Mouse (Mus musculus): ENCODE data around the gene Nosip. TPM values are rescaled to one million over a fixed set of nuclear protein-coding genes. Genes with fewer than 3 reads are reported as not detected.
"Not testable (repeated sequence)": the region's sequence is repeated elsewhere in the genome, so short reads cannot be mapped to it uniquely, and the experiment has no call there.

Nosip gene
- total RNA-seq, 2 experiments from 2014 or later = 25.7 to 27.8 TPM

DNA sequence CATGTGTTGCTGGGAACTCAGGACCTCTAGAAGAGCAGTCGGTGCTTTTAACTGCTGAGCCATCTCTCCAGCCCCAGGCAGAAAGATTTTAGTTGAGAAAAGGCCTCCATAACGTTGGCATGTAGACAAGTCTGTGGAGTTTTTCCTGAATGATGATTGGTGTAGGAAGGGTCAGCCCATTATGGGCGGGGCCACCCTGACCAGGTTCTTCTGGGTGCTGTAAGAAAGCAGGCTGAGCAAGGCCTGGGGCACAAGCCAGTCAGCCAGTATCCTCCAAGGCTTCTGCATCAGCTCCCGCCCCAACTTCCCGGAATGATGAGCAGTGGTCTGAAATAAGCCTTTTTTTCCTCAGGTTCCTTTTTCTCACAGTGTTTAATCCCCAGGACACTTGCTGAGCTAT lies 18.8 kb downstream of the Nosip start:
- intact Hi-C loops (cut with DNase I) = no loop called here
- DNase-seq (ENCODE audit: low spot score) = no peak

DNA sequence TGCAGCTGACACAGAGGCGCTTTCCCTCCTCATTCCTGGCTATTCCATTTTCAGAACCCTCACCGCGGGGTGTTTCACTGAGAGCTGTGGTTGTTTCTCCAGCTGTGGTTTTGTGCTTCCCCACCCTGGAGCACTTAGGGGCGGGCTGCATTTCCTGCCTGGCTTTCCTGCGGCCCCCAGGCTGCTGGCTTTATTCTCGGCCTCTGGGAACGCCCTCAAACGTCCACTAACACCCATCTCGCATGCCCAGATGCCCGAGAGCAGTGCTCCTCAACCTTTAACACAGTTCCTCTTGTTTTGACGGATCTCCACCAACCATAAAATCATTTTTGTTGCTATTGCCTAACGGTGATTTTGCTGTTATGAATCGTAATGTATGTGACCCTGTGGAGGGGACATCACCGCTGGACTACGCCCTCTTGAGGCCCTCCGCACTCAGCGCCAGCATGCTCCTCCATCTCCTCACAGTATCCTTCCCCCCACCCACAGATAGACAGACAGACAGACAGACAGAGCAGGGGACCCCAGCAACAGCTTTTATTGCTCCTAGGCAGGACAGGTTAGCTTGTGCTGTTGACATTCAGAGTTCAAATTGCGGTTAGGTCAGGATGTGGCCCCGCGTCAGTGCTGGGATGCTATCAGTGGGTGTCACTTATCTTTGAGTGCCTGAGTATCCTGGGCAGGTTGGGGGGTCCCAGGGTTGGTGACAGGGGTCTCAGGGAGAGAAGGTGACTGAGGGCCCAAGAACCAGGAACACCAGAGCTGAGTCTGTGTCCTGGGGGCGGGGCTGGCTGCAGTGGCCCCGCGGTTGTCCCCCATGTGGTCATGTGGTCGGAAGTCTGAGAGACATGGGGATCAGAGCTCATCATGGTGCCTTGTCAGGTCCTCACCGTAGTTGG lies 20.4 kb downstream of the Nosip start:
- intact Hi-C loops (cut with DNase I) = loop anchor here (2.0 kb wide), 1 partner anchor 20 kb away; the partner anchor contains the start of gene Fcgrt
- DNase-seq (ENCODE audit: low spot score) = peak; percentile 68

DNA sequence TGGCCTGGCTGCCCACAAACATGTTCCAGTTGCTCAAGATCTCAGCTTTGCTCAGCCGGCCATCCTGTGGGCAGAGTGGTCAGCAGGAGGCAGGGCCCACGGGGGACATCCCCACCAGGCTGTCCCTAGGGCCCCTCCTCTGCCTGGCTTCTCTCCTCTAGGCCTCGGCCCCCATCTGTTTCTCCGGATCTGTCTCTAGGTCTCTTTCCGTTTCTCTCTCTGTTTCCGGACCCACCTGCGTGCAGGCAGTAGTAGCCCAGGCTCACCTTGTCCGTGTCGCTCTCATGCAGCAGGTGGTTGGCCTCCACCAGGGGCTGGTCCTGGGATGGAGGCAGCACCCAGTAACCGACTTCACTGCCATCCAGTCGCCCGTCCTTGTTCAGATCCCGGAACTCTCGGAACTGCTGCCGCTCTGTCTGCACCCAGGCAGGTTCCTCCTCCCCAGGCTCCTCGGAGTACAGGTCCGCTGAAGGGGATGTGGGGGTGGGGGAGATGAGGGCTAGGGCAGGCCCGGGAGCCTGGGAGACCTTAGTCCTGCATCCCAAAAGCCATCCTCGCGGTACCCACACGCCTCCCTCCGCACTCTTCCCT lies 21.2 kb downstream of the Nosip start:
- intact Hi-C loops (cut with DNase I) = loop anchor here (2.0 kb wide), 1 partner anchor 19 kb away; the partner anchor contains the start of gene Fcgrt

DNA sequence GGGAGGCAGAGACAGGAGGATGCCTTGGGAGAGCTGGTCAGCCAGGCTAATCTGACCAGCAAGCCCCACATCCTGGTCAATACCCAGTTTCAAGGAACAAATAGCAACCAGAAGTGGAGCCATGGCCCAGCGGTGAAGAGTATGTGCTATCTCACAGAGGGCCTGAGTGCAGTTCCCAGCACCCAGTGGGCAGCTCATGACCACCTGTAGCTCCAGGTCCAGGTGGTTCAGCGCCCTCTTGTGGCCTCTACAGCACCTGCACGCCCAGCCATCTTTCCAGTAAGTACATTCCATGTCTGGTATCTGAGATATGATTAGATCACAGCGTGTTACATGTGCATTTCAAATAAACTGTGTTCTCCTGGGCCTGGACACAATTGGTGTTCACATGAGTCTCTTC lies 23.9 kb downstream of the Nosip start:
- intact Hi-C loops (cut with DNase I) = no loop called here
- DNase-seq (ENCODE audit: low spot score) = no peak

More for the DNA sequence above, 21.2 kb downstream of the Nosip start:
- DNase-seq (ENCODE audit: low spot score) = no peak

DNA sequence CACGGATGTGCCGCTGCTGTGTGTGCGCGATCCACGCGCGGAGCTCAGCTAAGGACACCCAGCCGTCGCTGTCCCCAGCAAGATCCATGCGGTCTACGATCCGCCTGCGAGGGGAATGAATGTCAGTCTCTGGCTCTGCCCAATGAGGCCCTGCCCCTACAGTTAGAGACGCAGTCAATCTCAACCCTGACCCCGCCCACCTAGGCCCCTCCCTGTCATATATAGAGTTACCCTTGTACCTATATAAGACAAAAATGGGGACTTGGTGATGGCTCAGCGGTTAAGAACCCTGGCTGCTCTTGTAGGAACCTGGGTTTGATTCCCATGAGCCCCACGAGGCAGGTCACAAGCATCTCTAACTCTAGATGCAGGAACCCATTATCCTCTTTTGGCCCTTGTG lies 26.4 kb downstream of the Nosip start:
- intact Hi-C loops (cut with DNase I) = no loop called here
- DNase-seq (ENCODE audit: low spot score) = no peak

DNA sequence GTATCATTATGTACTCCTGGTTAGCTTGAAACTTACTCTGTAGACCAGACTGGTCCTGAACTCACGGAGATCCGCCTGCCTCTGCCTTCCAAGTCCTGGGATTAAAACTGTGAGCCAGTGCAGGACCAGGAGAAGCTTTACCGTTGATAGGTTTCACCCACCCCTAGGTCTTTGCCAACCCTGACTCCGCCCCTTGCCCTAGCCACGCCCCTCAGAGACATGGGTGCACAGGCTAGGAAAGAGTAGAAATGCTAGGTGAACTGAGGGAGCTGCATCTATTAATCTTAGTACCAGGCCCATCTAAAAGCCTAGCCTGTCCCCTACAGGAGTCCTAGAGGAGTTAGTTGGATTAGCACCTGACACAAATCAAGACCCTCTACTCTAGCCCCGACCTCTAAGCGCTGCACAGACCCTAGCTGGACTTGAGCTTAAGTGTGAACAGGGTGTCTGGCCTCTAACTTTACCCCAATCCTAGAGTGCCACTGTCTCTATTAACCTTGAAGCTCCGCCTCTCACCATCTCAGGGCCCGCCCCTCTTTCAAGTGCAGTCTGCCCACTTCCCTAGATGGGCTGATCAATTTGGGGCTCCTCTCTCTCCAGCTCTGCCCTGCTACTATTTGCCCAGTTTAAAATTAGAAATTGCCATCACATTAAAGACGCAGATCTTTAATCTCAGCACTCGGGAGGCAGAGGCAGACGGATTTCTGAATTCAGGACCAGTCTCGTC lies 28.2 kb downstream of the Nosip start:
- intact Hi-C loops (cut with DNase I) = no loop called here
- no peak for DNase-seq (ENCODE audit: low spot score)

DNA sequence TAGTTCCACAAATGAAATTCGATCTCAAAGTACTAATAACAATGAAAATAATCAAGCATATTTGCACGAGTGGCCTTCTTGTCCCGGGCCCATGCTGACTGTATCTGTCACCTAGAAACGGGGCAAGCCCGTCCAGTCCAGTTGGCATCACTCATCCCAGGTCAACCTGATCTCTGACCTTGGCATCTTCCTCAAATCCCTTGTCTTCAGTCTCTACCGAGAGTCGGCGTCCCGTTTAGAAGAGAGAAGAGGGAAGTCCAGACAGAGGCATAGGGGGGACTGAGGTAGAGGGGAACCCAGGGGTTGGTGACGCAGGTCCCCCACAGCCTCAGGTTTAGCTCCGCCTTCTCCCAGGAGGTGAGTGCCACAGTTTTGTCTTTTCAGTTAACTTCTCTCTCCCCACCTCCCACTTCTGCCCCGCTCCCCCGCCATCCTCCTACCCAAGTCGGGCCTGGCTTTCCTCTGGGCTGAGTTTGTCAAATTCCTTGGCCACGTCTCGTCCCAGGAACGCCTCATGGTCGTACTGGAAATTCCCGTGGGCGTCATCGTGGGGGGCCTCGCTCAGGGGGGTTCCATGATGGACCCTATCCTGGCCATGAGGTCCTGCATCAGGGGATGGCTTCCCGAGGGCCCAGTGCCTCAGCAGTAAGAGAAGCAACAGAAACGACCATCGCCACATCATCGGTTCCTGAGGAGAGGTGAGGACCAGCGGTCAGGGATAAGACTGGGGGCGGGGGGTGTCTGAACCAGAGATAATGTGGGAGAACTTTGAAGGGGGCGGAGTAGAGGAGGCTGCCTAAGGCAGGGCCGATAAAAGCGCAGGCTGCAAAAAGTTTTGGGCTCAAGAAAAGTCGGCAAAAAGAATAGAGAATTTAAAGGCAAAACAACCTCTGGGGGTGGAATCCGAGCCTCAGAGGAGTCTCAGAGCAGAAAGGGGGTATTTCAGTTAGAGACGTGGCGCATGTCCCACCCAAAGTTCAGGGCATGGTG lies 29.1 kb downstream of the Nosip start:
- peak; percentile 21 for DNase-seq (ENCODE audit: low spot score)
- intact Hi-C loops (cut with DNase I) = no loop called here

DNA sequence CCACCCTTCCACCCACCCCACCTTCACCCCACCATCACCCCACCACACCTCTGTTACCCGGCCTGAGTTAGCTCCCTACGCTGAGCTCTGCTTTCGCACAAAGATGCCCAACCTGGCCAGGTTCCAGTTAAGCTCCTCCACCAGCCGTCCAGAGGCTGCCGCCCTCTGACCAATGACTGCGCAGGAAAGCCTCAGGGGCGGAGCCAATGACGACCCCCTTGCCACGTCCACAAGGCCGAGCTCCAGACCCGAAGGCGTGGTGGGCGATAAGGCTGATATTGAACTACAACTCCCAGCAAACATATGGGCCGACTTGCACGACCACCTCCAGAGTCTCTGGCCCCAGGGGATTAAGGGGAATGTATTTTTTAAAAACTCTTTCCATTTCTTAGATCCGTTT lies 29.8 kb downstream of the Nosip start, which contains the start of gene Rcn3:
Gene Rcn3, minus strand, starts transcription at position 174 of the 400 bp plus-strand sequence.
- intact Hi-C loops (cut with DNase I) = no loop called here

DNA sequence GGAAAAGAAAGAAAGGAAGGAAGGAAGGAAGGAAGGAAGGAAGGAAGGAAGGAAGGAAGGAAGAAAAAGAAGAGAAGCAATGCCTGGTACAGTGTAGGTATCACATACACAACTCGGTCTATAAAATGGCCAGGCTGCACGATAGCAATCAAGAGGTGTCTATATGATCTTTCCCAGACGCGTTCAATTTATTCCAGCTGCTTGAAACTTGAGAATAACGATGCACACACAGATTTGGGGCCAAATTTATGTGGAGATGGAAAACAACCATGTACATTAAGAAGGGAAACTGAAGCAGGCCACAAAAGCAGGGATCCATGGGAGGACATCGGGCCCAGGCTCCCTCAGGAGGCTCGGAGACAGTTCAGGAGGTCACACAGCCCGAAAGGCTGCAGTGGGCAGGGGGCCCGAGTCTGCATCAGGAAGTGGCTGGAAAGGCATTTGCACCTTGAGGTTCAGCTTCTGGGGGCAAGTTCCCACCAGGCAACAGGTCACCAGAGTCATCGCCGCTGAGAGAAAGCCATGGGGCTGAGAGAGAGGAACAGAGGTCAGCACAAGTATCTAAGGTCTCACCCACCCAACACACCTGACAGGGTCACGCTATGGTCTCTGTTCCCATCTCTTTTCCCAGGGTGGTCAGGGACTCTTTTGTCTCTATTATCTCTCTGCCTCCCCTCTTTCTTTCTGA lies 30.7 kb downstream of the Nosip start:
- intact Hi-C loops (cut with DNase I) = no loop called here
- no peak for DNase-seq (ENCODE audit: low spot score)

More for the DNA sequence above, 29.8 kb downstream of the Nosip start, which contains the start of gene Rcn3:
- DNase-seq (ENCODE audit: low spot score) = peak; percentile 88

DNA sequence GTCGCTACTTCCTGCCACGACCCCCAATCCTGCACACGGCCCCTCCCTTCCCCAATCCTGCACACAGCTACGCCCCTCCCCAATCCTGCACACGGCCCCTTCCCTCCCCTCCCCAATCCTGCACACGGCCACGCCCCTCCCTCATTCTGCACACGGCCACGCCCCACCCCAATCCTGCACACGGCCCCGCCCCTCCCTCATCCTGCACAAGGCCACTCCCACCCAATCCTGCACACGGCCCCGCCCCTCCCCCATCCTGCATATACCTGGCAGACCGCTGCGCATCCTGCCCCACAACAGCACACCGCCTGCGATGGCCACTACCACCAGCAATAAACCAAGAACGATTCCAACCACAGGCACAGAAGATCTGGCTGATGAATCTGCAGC lies 31.3 kb downstream of the Nosip start:
- no peak for DNase-seq (ENCODE audit: low spot score)

DNA sequence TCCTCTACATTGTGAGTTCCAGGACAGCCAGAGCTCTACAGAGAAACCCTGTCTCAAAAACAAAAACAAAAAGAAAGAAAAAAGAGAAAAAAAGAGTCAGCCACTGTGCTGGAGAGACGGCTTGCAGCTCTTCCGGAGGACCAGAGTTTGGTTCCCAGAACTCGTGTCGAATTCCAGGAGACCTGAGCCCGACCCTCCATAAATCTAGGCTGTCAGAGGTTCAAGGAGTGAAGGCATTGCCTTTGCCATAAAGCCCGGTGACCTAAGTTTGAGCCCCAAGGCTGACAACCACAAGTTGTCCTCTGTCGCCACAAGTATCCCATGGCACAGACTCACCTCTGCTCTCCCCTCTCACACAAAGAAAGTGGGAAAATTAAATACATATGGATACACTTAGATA lies 31.9 kb downstream of the Nosip start:
- intact Hi-C loops (cut with DNase I) = no loop called here
- DNase-seq (ENCODE audit: low spot score) = no peak

More for the DNA sequence above, 31.3 kb downstream of the Nosip start:
- intact Hi-C loops (cut with DNase I) = no loop called here

DNA sequence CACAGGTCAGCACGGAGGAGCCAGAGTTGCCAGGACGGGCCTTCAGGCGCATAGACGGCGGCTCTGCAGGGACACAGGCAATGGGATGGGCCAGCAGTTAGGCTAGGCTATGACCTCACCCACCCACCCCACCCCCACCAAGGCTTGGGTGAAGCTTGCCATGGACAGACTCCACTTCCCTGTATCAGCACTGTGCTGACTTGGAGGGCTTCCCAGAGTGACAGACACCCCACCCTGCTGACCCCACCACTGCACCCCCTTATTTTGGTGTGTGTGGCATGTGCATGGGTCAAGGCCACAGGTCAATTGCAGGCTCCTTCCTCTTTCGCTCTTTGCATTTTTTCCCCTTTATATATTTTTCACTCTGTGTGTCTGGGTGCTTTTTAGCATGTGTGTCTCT lies 33.1 kb downstream of the Nosip start:
- intact Hi-C loops (cut with DNase I) = no loop called here
- DNase-seq (ENCODE audit: low spot score) = no peak

DNA sequence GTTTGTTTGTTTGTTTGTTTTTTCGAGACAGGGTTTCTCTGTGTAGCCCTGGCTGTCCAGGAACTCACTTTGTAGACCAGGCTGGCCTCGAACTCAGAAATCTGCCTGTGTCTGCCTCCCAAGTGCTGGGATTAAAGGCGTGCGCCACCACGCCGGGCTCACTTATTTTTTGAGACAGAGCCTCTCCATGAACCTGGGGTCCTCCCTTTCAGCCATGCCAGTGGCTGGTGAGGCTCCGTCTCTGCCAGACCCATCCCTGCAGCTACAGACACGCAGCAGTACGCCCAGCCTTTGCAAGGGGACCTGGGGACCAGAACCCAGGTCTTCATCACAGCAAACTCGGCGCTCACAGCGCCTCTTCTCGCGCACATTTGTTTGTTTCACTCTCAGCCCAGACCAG lies 33.7 kb downstream of the Nosip start:
- intact Hi-C loops (cut with DNase I); DNase-seq (ENCODE audit: low spot score): not testable (repeated sequence)

DNA sequence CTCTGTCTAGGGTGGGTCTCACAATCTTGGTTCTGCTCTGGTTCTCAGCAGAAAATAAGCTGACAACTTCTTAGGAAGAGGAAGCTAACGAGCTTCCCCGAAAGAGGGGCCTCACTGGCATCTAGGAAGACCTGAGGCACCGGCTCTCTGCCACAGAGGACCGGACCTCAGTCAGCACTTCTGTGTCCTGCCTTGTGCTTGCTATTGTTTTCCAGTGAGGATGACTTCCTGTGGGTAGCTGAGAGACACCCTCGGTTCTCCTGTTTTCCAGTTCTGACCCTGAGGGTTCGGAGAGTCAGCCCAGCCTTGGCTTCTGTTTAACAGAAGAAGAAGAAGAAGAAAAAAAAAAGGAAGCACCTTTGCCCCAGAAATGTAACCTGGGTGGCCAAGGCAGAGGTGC lies 35.2 kb downstream of the Nosip start:
- intact Hi-C loops (cut with DNase I) = no loop called here
- no peak for DNase-seq (ENCODE audit: low spot score)

DNA sequence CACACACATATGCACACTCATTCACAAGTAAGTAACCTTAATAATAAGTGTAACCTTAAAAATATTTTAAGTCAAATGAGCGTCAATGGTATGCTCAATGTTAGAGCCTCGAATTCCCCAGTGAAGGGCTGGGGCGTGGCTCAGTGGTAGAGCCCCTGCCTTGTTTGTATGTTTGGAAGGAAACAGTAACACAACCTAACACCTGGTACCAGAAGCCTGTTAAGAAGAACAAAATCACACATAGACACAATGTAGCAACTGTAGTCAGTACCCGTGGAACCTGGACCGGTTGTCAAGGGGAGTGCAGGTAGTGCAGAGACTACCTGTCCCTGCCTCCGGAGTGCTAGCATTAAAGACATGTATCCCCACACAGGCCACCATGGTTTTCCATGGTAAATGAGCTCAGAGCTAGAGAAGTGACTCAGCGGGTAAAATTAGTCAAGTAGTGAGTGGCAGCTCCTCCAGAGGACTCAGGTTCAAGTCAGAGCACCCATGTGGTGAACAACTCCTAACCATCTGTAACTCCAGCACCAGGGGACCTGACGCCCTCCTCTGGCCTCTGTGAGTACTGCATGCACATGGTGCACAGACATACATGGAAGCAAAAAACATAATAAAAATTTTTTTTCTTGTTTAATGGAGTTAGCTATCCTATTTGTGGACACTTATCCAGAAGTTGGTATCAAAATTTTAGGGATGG lies 36.5 kb downstream of the Nosip start:
- intact Hi-C loops (cut with DNase I) = no loop called here
- no peak for DNase-seq (ENCODE audit: low spot score)

DNA sequence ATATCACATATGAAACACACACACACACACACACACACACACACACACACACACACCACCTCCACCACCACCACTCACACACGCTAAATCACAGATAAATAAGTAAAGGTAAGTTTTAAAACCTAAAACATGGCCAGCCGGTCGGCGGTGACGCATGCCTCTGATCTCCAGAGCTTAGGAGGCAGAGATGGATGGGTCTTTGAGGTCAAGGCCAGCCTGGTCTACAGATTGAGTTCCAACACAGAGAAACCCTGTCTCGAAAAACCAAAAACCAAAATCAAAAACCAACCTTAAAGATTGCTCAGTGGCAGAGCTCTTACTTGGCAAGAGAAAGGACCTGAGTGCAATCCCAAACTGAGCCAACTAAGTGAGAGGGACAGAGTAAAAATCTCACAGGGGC lies 37.8 kb downstream of the Nosip start:
- intact Hi-C loops (cut with DNase I) = no loop called here

DNA sequence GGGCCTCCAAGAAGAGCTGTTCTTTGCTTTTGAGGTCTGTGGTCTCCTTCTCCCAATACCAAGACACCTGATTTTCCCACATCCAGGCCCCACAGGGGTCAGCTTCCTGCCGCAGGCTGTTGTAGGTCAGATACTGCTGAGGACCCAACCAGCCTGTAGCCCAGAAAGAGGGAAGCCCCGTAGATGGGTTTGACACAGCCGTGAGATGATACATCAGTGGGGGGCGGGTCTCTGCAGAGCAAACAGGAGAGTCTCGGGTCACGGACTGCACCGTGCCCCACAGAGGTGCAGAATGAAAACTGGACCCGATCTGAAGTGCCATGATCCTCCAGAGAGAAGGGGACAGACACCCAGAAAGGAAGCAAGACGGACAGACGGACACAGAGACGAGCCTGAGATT lies 40.2 kb downstream of the Nosip start:
- no peak for DNase-seq (ENCODE audit: low spot score)
- intact Hi-C loops (cut with DNase I) = loop anchor here (2.0 kb wide), 1 partner anchor 20 kb away; no protein-coding TSS in a partner anchor

More for the DNA sequence above, 37.8 kb downstream of the Nosip start:
- DNase-seq (ENCODE audit: low spot score) = no peak

Measured in heart, postnatal 25 days (tissue).